Mouse (Mus musculus) liver, adult 2 months (tissue): ENCODE results near the gene Kdm8. TPM values are rescaled to one million over a fixed set of nuclear protein-coding genes. Genes with fewer than 3 reads are reported as not detected.
A peak's percentile ranks its signal among the peaks of the same experiment; 100 is the strongest.

Source experiments
- DNase-seq: peaks from one replicate; pipeline ENCODE4 v3.0.0-alpha.2; 2011; ENCODE audit warnings: low read depth, low spot score; ENCODE audit errors: extremely low read depth
- H3K27ac ChIP-seq: fragments of 200-500 bp; replicated peaks from 2 replicates; pipeline ENCODE4 v1.5.1; 2012; ENCODE audit warnings: low read depth, mild to moderate bottlenecking, control low read depth, inconsistent platforms, low read length; ENCODE audit not compliant: insufficient read depth
- H3K27me3 ChIP-seq: fragments of 200-500 bp; 2 replicates; pipeline ENCODE4 v1.6.1; 2012; ENCODE audit warnings: mild to moderate bottlenecking, moderate library complexity, low read length, inconsistent platforms; ENCODE audit not compliant: control insufficient read depth, insufficient read depth
- H3K36me3 ChIP-seq: fragments of 200-500 bp; 2 replicates; pipeline ENCODE4 v1.6.1; 2012; ENCODE audit warnings: low read length, inconsistent platforms; ENCODE audit not compliant: control insufficient read depth, insufficient read depth
- H3K4me1 ChIP-seq: fragments of 200-500 bp; 2 replicates; pipeline ENCODE4 v1.6.1; 2011; ENCODE audit warnings: low read length; ENCODE audit not compliant: control insufficient read depth, insufficient read depth
- H3K4me3 ChIP-seq: fragments of 200-500 bp; 2 replicates; pipeline ENCODE4 v1.5.1; 2011; ENCODE audit warnings: low read depth, mild to moderate bottlenecking, control low read depth, low read length, moderate library complexity; ENCODE audit not compliant: insufficient read depth
- H3K79me2 ChIP-seq: fragments of 200-500 bp; 2 replicates; pipeline ENCODE4 v1.6.1; 2012; ENCODE audit warnings: inconsistent platforms, mild to moderate bottlenecking, low read length, moderate library complexity; ENCODE audit not compliant: control insufficient read depth, insufficient read depth
- H3K9ac ChIP-seq: fragments of 200-500 bp; 2 replicates; pipeline ENCODE4 v1.6.1; 2012; ENCODE audit warnings: low read depth, mild to moderate bottlenecking, control low read depth, inconsistent platforms, low read length
- CTCF ChIP-seq: fragments of 200-500 bp; IDR thresholded peaks from 2 replicates; pipeline ENCODE4 v1.5.1; 2011; ENCODE audit warnings: low read depth, low read length, control low read depth
- POLR2A ChIP-seq: fragments of 200-500 bp; IDR thresholded peaks from 2 replicates; pipeline ENCODE4 v1.6.1; 2011; ENCODE audit warnings: low read length, control low read depth; ENCODE audit not compliant: insufficient read depth; ENCODE audit errors: extremely low read depth
- WGBS: fragments of 180-500 bp; shearing (Covaris S2); methylation state at CpG from one replicate; pipeline ENCODE4 v1.1.7; 2018; 5-methylcytosine and 5-hydroxymethylcytosine counted together
- polyA plus RNA-seq: library from polyadenylated mRNA; depleted of rRNA; stranded (reverse); fragments of >200 nt; gene quantifications from 2 replicates; pipeline ENCODE4 v1.2.3, GENCODE M21; 2012
- total RNA-seq: library from RNA; depleted of rRNA; stranded (reverse); fragments of >200 nt; gene quantifications from 2 replicates; pipeline ENCODE4 v1.2.3, GENCODE M21; 2014

Gene Kdm8
- total and polyA plus RNA-seq, 2 experiments: 1.9 to 2.4 TPM

GRCm38 (mm10) chr7:125488706-125489105 lies 44.2 kb downstream of the Kdm8 start:
- DNase-seq: no peak
- H3K27ac ChIP-seq: no peak overlapping the region
- H3K27me3 ChIP-seq: no peaks in the 10 kb centered on the region
- no peaks in the 10 kb centered on the region for H3K4me1 ChIP-seq
- H3K36me3 ChIP-seq: no peaks in the 10 kb centered on the region
- WGBS: 95% methylated on average over 6 of the region's 6 CpGs
- H3K4me3 ChIP-seq: no peak overlapping the region
- TF ChIP-seq CTCF (no peak), POLR2A (no peak)
- H3K9ac ChIP-seq: no peak overlapping the region
- no peaks in the 10 kb centered on the region for H3K79me2 ChIP-seq

GRCm38 (mm10) chr7:125489636-125490035 lies 45.2 kb downstream of the Kdm8 start:
- Histone ChIP-seq H3K4me3 (no peak overlapping the region), H3K27ac (no peak overlapping the region), H3K36me3 (no peaks in the 10 kb centered on the region), H3K9ac (no peak overlapping the region), H3K79me2 (no peaks in the 10 kb centered on the region), H3K27me3 (no peaks in the 10 kb centered on the region), H3K4me1 (no peaks in the 10 kb centered on the region)
- DNase-seq: no peak
- WGBS: 87% methylated on average over 2 of the region's 2 CpGs
- TF ChIP-seq CTCF (no peak), POLR2A (no peak)

DNA sequence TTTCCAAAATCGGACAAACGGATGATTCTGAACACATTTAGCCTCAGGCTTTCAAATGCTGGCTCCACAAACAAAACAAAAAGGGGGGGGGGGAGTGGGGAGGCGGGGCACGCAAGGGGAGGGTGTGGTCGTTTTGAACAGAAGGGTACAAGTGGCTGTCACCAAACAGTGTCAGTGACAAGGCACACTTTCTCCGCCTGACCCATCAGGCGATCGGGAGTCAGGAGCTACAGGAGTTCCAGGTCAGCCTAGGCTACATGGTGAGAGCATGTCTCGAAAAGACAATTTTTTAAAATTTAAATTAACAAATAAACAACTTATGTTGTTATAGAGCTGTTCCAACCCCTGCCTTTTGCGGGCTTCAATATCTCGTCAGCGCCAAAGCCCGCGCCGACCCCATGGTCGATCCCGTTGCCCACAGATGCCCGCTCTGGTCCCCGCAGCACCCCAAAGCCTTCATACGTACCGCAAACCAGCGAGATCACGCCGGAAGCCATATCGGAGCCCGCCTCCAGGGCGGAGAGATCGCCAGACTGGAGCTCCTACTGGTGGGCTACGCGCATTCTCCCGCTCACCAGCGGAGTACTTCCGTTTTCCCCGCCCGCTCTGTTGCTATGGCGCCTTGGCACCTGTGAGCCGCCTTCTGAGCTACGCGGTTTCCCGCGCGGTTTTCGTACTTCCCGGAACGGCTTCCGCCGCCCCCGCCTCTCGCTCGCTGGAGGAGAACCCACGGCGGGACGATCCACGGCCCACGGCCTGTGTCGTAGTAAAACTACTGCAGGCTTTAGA lies 46.7 kb downstream of the Kdm8 start, which contains the start of gene Nsmce1:
Gene Nsmce1 (minus strand): TSS at position 650 of the 789 bp plus-strand sequence.
- H3K4me1 ChIP-seq: no peaks in the 10 kb centered on the region
- DNase-seq: peak; percentile 86

GRCm38 (mm10) chr7:125491760-125492159 lies 47.3 kb downstream of the Kdm8 start:
- no peaks in the 10 kb centered on the region for H3K4me1 ChIP-seq
- WGBS: 19% methylated on average over 12 of the region's 12 CpGs

More for the DNA sequence above, 46.7 kb downstream of the Kdm8 start, which contains the start of gene Nsmce1:
- H3K9ac ChIP-seq: peak within 1 kb of the TSS; percentile 74
- H3K36me3 ChIP-seq: no peaks in the 10 kb centered on the region
- TF ChIP-seq POLR2A (0 out of 2 replicates have a peak, but pooled peaks have one; percentile 25), CTCF (peak; percentile 31; the same call in 1 of the 2 replicates)
- peak within 1 kb of the TSS; percentile 64 for H3K4me3 ChIP-seq
- H3K79me2 ChIP-seq: no peaks in the 10 kb centered on the region
- no peaks in the 10 kb centered on the region for H3K27me3 ChIP-seq
- H3K27ac ChIP-seq: peak within 1 kb of the TSS; percentile 39
- WGBS: under 1% methylated on average over 56 of the region's 56 CpGs

GRCm38 (mm10) chr7:125492551-125492950 lies 48.1 kb downstream of the Kdm8 start:
- no peaks in the 10 kb centered on the region for H3K79me2 ChIP-seq
- TF ChIP-seq POLR2A: no peak
- H3K4me1 ChIP-seq: no peaks in the 10 kb centered on the region
- H3K9ac ChIP-seq: no peak overlapping the region
- peak overlapping the region; percentile 39; the same call in 1 of the 2 replicates for H3K27ac ChIP-seq
- H3K36me3 ChIP-seq: no peaks in the 10 kb centered on the region
- H3K27me3 ChIP-seq: no peaks in the 10 kb centered on the region
- WGBS: 85% methylated on average over 6 of the region's 6 CpGs
- DNase-seq: no peak
- H3K4me3 ChIP-seq: no peak overlapping the region

More at GRCm38 (mm10) chr7:125491760-125492159, 47.3 kb downstream of the Kdm8 start:
- Histone ChIP-seq H3K27ac (peak overlapping the region; percentile 39), H3K27me3 (no peaks in the 10 kb centered on the region), H3K79me2 (no peaks in the 10 kb centered on the region), H3K9ac (peak overlapping the region; percentile 52), H3K36me3 (no peaks in the 10 kb centered on the region), H3K4me3 (peak overlapping the region; percentile 64)
- TF ChIP-seq CTCF: no peak
- no peak for DNase-seq
